Mouse (Mus musculus) heart, postnatal 0 days (tissue): ENCODE results near the gene Htr3b.

ENCODE experiments used
- CTCF ChIP-seq: IDR thresholded peaks from 2 replicates; pipeline ENCODE4 v1.5.1; 2016; ENCODE audit warnings: antibody characterized with exemption, control low read depth, low read depth
- EP300 ChIP-seq: IDR thresholded peaks from 2 replicates; pipeline ENCODE4 v1.6.1; 2016; ENCODE audit warnings: antibody characterized with exemption, low read depth

DNA sequence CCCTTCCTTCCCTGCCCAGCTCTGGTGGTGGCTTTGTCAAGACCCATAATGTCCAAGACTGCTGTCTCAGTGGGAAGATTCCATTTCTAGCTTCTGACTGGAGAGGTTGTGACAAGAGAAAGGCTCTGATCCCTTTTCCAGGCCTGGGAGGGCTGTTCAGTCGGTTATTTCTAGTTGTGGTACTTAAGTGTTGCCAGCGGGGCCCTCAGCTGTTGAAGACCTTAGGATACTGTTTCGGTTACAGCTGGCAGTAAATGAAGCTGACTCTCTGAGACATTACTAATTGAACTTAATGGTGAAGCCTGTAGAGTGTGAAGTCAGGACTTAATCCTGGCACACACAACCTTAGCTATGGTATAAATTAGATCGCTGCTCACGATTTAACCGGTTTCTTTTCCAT lies 34.5 kb upstream of the Htr3b start:
- TF ChIP-seq CTCF (no peak), EP300 (no peak)
